Mouse (Mus musculus): ENCODE measurements around the gene Slc26a10.
"Not testable (repeated sequence)": the region's sequence is repeated elsewhere in the genome, so short reads cannot be mapped to it uniquely, and the experiment has no call there.

The Slc26a10 gene

DNA sequence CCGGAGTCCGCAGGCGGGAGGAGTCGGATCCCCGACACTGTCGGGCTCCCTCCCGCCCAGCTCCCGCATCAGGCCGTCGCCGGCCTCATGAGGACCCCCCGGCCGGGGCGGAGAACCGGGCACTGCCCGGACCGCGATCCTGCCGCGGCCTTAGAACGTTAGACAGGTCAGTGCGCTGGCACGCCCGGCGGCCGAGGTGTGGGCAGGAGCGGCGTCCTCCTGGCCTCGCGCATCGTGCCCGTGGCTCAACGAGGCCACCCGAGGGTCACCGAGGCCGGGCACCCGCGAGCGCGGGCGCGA is 15.1 kb downstream of the Slc26a10 start:
- CTCF ChIA-PET: no interaction called here

GRCm38 (mm10) chr10:127164631-127165353 is 15.7 kb downstream of the Slc26a10 start, which contains the start of gene B4galnt1:
Gene B4galnt1, plus strand, starts transcription at chr10:127165225.
- CTCF ChIA-PET: interaction anchor here (0.6 kb wide), 1 partner anchor 19 kb away, joined by 3 read pairs; no protein-coding TSS in a partner anchor

- CTCF ChIA-PET: interaction anchor here (0.6 kb wide), 2 partner anchors 19 to 31 kb away, joined by 3 to 4 read pairs; no protein-coding TSS in a partner anchor
Measured at GRCm38 (mm10) chr10:127164190-127164589, 16.3 kb downstream of the Slc26a10 start.

GRCm38 (mm10) chr10:127162771-127163261 is 17.6 kb downstream of the Slc26a10 start:
- CTCF ChIA-PET: interaction anchor here (0.6 kb wide), 1 partner anchor 362 kb away, joined by 9 read pairs; no protein-coding TSS in a partner anchor

GRCm38 (mm10) chr10:127160728-127161127 is 19.7 kb downstream of the Slc26a10 start:
- CTCF ChIA-PET: interaction anchor here (0.6 to 0.7 kb wide), 2 partner anchors 16 to 23 kb away, joined by 4 read pairs; no protein-coding TSS in a partner anchor

DNA sequence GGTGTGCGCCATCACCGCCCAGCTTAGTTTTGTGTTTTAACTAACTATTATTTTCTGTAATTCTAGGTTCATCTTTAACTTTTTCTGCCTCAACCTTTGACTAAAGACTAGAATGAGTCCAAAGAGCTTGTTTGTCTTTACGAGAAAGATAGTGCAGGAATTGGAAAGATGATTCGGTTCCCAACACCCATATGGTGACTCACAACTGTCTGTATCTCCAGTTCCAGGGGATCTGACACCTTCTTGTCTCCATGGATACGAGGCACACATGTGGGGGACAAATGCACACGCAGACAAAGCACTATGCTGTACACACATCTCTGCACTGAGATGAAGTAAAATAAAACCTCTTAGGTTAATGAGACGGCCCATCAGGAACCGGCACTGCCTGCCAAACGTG is 20.4 kb downstream of the Slc26a10 start:
- CTCF ChIA-PET: no interaction called here

DNA sequence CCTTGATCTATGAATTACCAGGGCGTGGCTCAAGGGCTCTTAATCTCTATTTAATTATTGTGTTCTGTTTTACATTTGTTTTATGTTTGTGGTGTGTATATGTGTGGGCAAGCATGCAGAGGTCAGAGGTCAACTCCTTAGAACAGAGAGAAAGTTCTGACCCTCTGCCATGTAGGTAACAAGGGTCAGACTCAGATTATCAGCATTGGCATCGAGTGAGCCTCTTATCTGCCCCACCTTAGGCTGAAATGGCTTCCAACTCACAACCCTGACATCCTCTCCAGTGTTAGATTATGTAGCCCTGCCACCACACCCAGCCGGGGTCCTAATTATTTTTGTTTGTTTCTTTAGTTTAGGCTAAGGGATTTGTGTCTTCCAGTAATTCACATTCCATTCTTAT is 22.0 kb downstream of the Slc26a10 start:
- CTCF ChIA-PET: interaction anchor here (0.6 kb wide), 2 partner anchors 36 to 52 kb away, joined by 3 read pairs; no protein-coding TSS in a partner anchor

GRCm38 (mm10) chr10:127156511-127156910 is 23.9 kb downstream of the Slc26a10 start:
- CTCF ChIA-PET: no interaction called here

GRCm38 (mm10) chr10:127156089-127156488 is 24.4 kb downstream of the Slc26a10 start:
- CTCF ChIA-PET: no interaction called here

- CTCF ChIA-PET: interaction anchor here (1.2 kb wide), 1 partner anchor 14 kb away, joined by 3 read pairs; no protein-coding TSS in a partner anchor
Measured at GRCm38 (mm10) chr10:127154652-127155051, 25.8 kb downstream of the Slc26a10 start.

GRCm38 (mm10) chr10:127154241-127154640 is 26.2 kb downstream of the Slc26a10 start:
- CTCF ChIA-PET: interaction anchor here (1.2 kb wide), 1 partner anchor 14 kb away, joined by 3 read pairs; no protein-coding TSS in a partner anchor

GRCm38 (mm10) chr10:127153323-127153722 is 27.1 kb downstream of the Slc26a10 start:
- CTCF ChIA-PET: interaction anchor here (0.6 to 1.2 kb wide), 4 partner anchors 9 to 43 kb away, joined by 3 to 8 read pairs (median 4); no protein-coding TSS in a partner anchor

DNA sequence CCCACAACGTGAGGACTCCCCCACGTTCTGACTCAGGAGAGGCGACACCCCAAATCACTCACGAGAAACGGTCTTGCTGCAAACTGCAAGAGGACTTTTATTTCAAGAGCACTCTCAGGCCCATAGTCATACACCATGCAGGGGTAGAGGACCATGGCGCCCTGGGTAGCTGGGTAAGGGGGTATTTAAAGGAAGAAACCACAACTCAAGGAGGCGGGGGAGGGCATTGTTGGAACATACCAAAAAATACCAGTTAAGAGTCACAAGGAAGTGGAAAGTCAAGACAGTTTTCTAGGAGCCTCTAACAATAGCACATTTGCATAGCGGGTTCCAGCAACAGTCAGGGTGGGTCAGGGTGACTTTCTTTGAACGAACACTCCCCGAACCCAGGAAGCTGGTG is 27.9 kb downstream of the Slc26a10 start:
- CTCF ChIA-PET: interaction anchor here (1.0 to 1.2 kb wide), 2 partner anchors 9 to 24 kb away, joined by 6 to 8 read pairs; no protein-coding TSS in a partner anchor

DNA sequence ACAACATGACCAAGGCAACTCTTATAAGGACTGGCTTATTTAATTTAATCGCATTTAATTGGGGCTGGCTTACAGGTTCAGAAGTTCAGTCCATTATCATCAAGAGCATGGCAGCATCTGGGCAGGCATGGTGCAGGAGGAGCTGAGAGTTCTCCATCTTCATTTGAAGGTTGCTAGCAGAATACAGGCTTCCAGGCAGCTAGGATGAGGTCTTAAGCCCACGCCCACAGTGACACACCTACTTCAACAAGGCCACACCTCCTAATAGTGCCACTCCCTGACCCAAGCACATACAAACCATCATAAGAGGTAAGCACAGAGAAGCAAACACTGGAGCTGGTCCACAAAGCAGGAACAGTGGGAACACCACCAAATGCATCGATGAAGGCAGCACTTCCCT is 29.2 kb downstream of the Slc26a10 start:
- CTCF ChIA-PET: not testable (repeated sequence)

DNA sequence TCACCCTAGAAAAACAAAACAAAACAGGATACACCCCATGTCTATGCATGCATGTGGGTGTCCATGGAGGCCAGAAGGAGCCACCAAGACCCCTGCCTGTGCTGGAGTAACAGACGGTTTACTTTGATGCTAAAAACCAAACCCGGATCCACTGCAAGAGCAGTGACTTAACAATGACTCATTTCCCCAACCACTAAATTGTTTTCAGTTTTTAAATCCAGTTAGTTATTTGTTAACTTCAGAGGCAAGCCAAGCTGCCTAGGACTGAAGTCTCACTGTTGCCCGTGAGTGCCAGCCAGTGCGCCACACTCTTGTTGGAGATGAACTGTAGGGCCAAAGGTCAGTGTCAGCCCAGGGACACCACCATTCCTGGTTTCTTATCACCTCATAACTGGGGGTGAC is 30.0 kb downstream of the Slc26a10 start:
- CTCF ChIA-PET: no interaction called here

DNA sequence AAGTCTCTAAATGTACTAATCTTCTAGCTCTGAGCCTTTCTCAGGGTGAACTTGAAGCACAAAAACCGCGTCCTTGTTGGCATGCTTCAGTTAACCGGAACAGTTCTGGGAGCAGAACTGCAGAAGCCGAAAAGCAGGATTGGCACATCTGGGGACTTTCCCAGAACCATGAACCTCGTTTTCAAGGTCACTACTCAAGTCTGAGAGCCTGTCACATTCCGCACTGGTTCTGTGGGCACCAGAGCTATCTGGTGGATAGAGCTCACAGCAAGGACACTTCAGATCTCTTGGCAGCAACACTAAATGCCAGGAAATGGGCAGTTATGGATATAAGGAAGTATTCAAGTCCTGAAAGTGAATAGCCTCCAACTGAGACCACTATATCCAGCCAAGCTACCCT is 33.3 kb downstream of the Slc26a10 start:
- CTCF ChIA-PET: no interaction called here

DNA sequence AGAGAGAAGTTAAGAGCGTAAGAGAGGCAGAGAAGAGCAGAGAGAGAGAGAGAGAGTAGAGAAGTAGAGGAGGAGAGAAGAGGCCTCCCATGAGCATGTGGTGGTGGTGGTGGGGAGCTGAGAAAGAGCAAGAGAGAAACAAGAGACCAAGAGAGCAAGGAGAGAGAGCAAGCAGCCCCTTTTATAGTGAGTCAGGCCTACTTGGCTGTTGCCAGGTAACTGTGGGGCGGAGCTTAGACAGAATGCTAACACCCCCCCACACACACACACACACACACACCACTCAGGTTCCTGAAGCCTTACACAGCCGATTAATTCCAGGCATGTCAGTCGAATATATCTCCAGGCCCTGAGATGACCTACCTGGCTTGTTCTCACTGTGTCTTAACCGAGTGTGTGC is 35.1 kb downstream of the Slc26a10 start:
- CTCF ChIA-PET: interaction anchor here (0.6 to 0.7 kb wide), 3 partner anchors 16 to 80 kb away, joined by 3 to 4 read pairs (median 3); no protein-coding TSS in a partner anchor

GRCm38 (mm10) chr10:127144536-127144935 is 35.9 kb downstream of the Slc26a10 start:
- CTCF ChIA-PET: no interaction called here

DNA sequence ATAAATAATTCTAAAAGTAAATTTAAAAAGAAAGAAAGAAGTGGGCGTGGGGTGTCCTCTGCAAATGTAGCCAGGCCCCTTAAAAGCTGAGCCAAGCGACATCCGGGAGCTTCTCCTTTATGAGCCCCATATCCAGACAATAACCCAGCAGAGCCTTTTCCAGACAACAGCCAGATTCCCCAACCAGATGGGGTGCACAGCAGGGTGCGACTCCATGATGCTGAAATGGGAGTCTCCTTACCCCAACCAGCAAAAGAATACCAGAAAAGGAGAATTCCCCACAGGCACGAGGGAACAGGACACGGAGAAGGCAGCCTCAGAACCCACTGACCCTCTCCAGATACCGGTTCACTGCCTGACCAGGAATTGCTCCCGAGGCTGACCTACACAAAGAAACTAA is 37.2 kb downstream of the Slc26a10 start:
- CTCF ChIA-PET: interaction anchor here (0.5 to 0.7 kb wide), 4 partner anchors 23 to 990 kb away, joined by 3 to 18 read pairs (median 6); no protein-coding TSS in a partner anchor

- CTCF ChIA-PET: interaction anchor here (1.2 kb wide), 1 partner anchor 18 kb away, joined by 3 read pairs; no protein-coding TSS in a partner anchor
Measured at GRCm38 (mm10) chr10:127141500-127141899, 38.9 kb downstream of the Slc26a10 start.

GRCm38 (mm10) chr10:127140971-127141370 is 39.5 kb downstream of the Slc26a10 start:
- CTCF ChIA-PET: interaction anchor here (0.5 to 1.2 kb wide), 4 partner anchors 9 to 21 kb away, joined by 3 to 5 read pairs (median 4); no protein-coding TSS in a partner anchor

GRCm38 (mm10) chr10:127138328-127139141 is 41.9 kb downstream of the Slc26a10 start:
- CTCF ChIA-PET: no interaction called here
